ENCODE assay signal across 26 mouse cellular contexts in the genomic region with DNA sequence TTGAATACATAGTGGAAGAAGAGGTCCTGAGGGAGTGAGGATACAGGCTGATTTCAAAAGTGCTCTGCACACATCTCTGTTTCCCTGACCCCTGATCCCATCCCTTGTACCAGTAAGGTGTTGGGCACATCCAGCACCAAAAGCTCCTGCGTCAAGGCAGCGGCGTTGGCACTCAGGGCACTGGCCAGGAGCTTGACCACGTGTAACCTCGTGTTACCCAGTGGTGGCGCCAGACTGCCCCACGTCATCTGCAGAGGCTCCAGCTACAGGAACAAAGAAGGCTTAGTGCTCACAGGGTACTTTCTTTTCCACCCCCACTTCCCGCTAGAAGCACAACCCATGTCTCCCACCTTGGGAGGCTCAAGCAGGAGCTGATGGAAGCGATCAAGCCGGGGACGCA. TPM values are rescaled to one million over a fixed set of nuclear protein-coding genes. Genes with fewer than 3 reads are reported as not detected.
A peak's percentile ranks its signal among the peaks of the same experiment; 100 is the strongest.
DNase-seq lines count a peak whose midpoint lies in the region; ATAC-seq and TF ChIP-seq lines count a peak whose summit lies in the region.
"Had no signal": no experiment of that assay in that cellular context is flagged by ENCODE, and none has a peak within 500 bp of the region (broad histone marks: within the 10 kb centered on the region; RNA-seq: fewer than 3 reads in every experiment).

No protein-coding gene starts in this region.

- H3K9ac ChIP-seq in intestine, postnatal 0 days (ENCODE audit: low read depth, low read length), result no peak overlapping the region
- no peak overlapping the region for H3K9ac ChIP-seq in intestine, embryonic 16.5 days (ENCODE audit: low read depth, low read length)
- H3K9ac ChIP-seq in stomach, postnatal 0 days (ENCODE audit: low read length), result no peak overlapping the region
- H3K9ac ChIP-seq: embryonic facial prominence, embryonic 12.5 days; forebrain, postnatal 0 days; heart, embryonic 12.5 days; hindbrain, embryonic 13.5 days; intestine, embryonic 15.5 days; liver, embryonic 13.5 days; neural tube, embryonic 15.5 days; stomach, embryonic 15.5 days had no signal

- H3K9me3 ChIP-seq in intestine, postnatal 0 days (ENCODE audit: control insufficient read depth), result no peaks in the 10 kb centered on the region
- H3K9me3 ChIP-seq in intestine, embryonic 16.5 days (ENCODE audit: control insufficient read depth, low read length), result no peaks in the 10 kb centered on the region
- H3K9me3 ChIP-seq in stomach, postnatal 0 days (ENCODE audit: control insufficient read depth, low read length), result no peaks in the 10 kb centered on the region
- H3K9me3 ChIP-seq: embryonic facial prominence, embryonic 12.5 days; heart, embryonic 12.5 days; hindbrain, embryonic 13.5 days; intestine, embryonic 15.5 days; liver, embryonic 13.5 days; neural tube, embryonic 15.5 days; stomach, embryonic 15.5 days had no signal

- 89% methylated on average over 11 of the region's 11 CpGs for WGBS in intestine, postnatal 0 days
- WGBS in intestine, embryonic 16.5 days, result 81% methylated on average over 11 of the region's 11 CpGs
- WGBS in stomach, postnatal 0 days, result 78% methylated on average over 11 of the region's 11 CpGs

- peak in 1 of 2 experiments; percentile 32 for DNase-seq in left cerebral cortex, adult 2 months (ENCODE audit: extremely low spot score in 1 of 2, low spot score in 2 of 2)
- DNase-seq in left cerebral cortex, adult 9 months (ENCODE audit: low spot score in 2 of 2), result no peak
- DNase-seq in thymus, postnatal 4 days, result peak; percentile 20
- no peak for DNase-seq in thymus, postnatal 0 days (ENCODE audit: low spot score)
- no peak for DNase-seq in stomach, postnatal 0 days (ENCODE audit: low spot score)
- DNase-seq in thymus, adult 18-20 months, result no peak
- DNase-seq: adrenal gland, adult 2 months; B cell, adult 2 months; cerebellum, adult 9-11 months; forebrain, postnatal 0 days; gastrocnemius, adult 2 months; heart, postnatal 14 days; kidney, postnatal 14 days; left cerebral cortex, postnatal 4 days; liver, embryonic 13.5 days; thymus, postnatal 25 days had no signal

- peaks cover 80% of the 10 kb centered on the region for H3K36me3 ChIP-seq in intestine, postnatal 0 days (ENCODE audit: control insufficient read depth, insufficient read depth)
- peaks cover 36% of the 10 kb centered on the region for H3K36me3 ChIP-seq in intestine, embryonic 16.5 days (ENCODE audit: control insufficient read depth, insufficient read depth, low read length)
- peaks cover 32% of the 10 kb centered on the region for H3K36me3 ChIP-seq in stomach, postnatal 0 days (ENCODE audit: control insufficient read depth, insufficient read depth, low read length)

- H3K27ac ChIP-seq in intestine, postnatal 0 days (ENCODE audit: low read depth, low read length), result no peak overlapping the region
- no peak overlapping the region for H3K27ac ChIP-seq in intestine, embryonic 16.5 days (ENCODE audit: low read length)
- peak overlapping the region; percentile 29; the same call in 1 of the 2 replicates for H3K27ac ChIP-seq in left cerebral cortex, adult 2 months
- H3K27ac ChIP-seq in stomach, postnatal 0 days (replicated peaks), result no peak overlapping the region
- H3K27ac ChIP-seq: embryonic facial prominence, embryonic 12.5 days; gastrocnemius, adult 2 months; hindbrain, embryonic 13.5 days; intestine, embryonic 15.5 days; liver, embryonic 13.5 days; neural tube, embryonic 15.5 days; stomach, embryonic 15.5 days had no signal

- peak; percentile 40 for TF ChIP-seq CTCF in intestine, postnatal 0 days (IDR thresholded peaks at IDR 0.05; ENCODE audit: low read depth)
- no peak; the same call in 1 of the 2 replicates for TF ChIP-seq CTCF in left cerebral cortex, adult 2 months (IDR thresholded peaks at IDR 0.05)
- peak; percentile 18; the same call in 1 of the 2 replicates for TF ChIP-seq CTCF in stomach, postnatal 0 days (IDR thresholded peaks at IDR 0.05; ENCODE audit: low read depth)

- no peak for ATAC-seq in intestine, postnatal 0 days
- ATAC-seq in intestine, embryonic 16.5 days, result no peak
- ATAC-seq in stomach, postnatal 0 days (ENCODE audit: low FRiP score, low TSS enrichment), result 0 out of 2 replicates have a peak, but pooled peaks have one; percentile 10
- ATAC-seq: forebrain, postnatal 0 days; intestine, embryonic 15.5 days; midbrain, embryonic 16.5 days had no signal

- no peak overlapping the region for H3K4me2 ChIP-seq in intestine, postnatal 0 days (replicated peaks; ENCODE audit: low read depth)
- no peak overlapping the region for H3K4me2 ChIP-seq in intestine, embryonic 16.5 days (ENCODE audit: low read depth, low read length)
- no peak overlapping the region for H3K4me2 ChIP-seq in stomach, postnatal 0 days (replicated peaks; ENCODE audit: low read depth)
- H3K4me2 ChIP-seq: embryonic facial prominence, embryonic 12.5 days; heart, embryonic 12.5 days; hindbrain, embryonic 13.5 days; intestine, embryonic 15.5 days; liver, embryonic 13.5 days; neural tube, embryonic 15.5 days; stomach, embryonic 15.5 days had no signal

- no peak for TF ChIP-seq EP300 in stomach, postnatal 0 days (optimal IDR thresholded peaks at IDR 0.05)

- H3K27me3 ChIP-seq in intestine, postnatal 0 days (replicated peaks; ENCODE audit: control insufficient read depth, insufficient read depth, low read length), result no peaks in the 10 kb centered on the region
- H3K27me3 ChIP-seq in intestine, embryonic 16.5 days (replicated peaks; ENCODE audit: control insufficient read depth, insufficient read depth, low read length), result no peaks in the 10 kb centered on the region
- H3K27me3 ChIP-seq in stomach, postnatal 0 days (ENCODE audit: control insufficient read depth, insufficient read depth, low read length), result no peaks in the 10 kb centered on the region
- H3K27me3 ChIP-seq: embryonic facial prominence, embryonic 12.5 days; heart, embryonic 12.5 days; hindbrain, embryonic 13.5 days; intestine, embryonic 15.5 days; liver, embryonic 13.5 days; neural tube, embryonic 15.5 days; stomach, embryonic 15.5 days had no signal

- intact Hi-C loops in left cerebral cortex, adult 2 months (cut with DNase I), result no loop called here

- H3K4me3 ChIP-seq in intestine, postnatal 0 days (ENCODE audit: low read depth, low read length), result no peak overlapping the region
- H3K4me3 ChIP-seq in intestine, embryonic 16.5 days (ENCODE audit: low read length), result no peak overlapping the region
- no peak overlapping the region for H3K4me3 ChIP-seq in left cerebral cortex, adult 2 months
- H3K4me3 ChIP-seq in stomach, postnatal 0 days (ENCODE audit: low read depth, low read length), result no peak overlapping the region
- H3K4me3 ChIP-seq: embryonic facial prominence, embryonic 12.5 days; gastrocnemius, adult 2 months; heart, embryonic 12.5 days; hindbrain, embryonic 13.5 days; intestine, embryonic 15.5 days; liver, embryonic 13.5 days; neural tube, embryonic 15.5 days; stomach, embryonic 15.5 days had no signal

- no peaks in the 10 kb centered on the region for H3K4me1 ChIP-seq in intestine, postnatal 0 days (replicated peaks; ENCODE audit: control insufficient read depth, insufficient read depth, low read length)
- H3K4me1 ChIP-seq in intestine, embryonic 16.5 days (ENCODE audit: control insufficient read depth, insufficient read depth, low read length), result no peaks in the 10 kb centered on the region
- no peaks in the 10 kb centered on the region for H3K4me1 ChIP-seq in stomach, postnatal 0 days (replicated peaks; ENCODE audit: control insufficient read depth, insufficient read depth)
- H3K4me1 ChIP-seq: embryonic facial prominence, embryonic 12.5 days; heart, embryonic 12.5 days; hindbrain, embryonic 13.5 days; intestine, embryonic 15.5 days; neural tube, embryonic 15.5 days; stomach, embryonic 15.5 days had no signal

RNA-seq across cellular contexts. Expression of a gene that starts 9.9 kb away (rescaled TPM):
- 25.1 and 31.4 TPM in 2 replicates for polyA plus RNA-seq in intestine, postnatal 0 days (2015; fragmentation: Nextera tagmentation; extraction: Ambion mirVana)
- 16.3 and 23.2 TPM in 2 replicates for polyA plus RNA-seq in intestine, embryonic 16.5 days (2015; fragmentation: Nextera tagmentation; extraction: Ambion mirVana)
- 10 to 100 TPM; 15.4 to 20.8 TPM for total RNA-seq in left cerebral cortex, adult 2 months (2021)
- polyA plus RNA-seq in thymus, postnatal 0 days (2015; fragmentation: Nextera tagmentation; extraction: Ambion mirVana), result 1.7 and 2.1 TPM in 2 replicates
- polyA plus RNA-seq in stomach, postnatal 0 days (2015; fragmentation: Nextera tagmentation; extraction: Ambion mirVana), result 0.22 and 0.23 TPM in 2 replicates

RNA-seq across cellular contexts. Expression of a gene that starts 17.7 kb away (rescaled TPM):
- polyA plus RNA-seq in intestine, postnatal 0 days (2015; fragmentation: Nextera tagmentation; extraction: Ambion mirVana), result 4.7 and 5.8 TPM in 2 replicates
- 2.6 and 2.9 TPM in 2 replicates for polyA plus RNA-seq in intestine, embryonic 16.5 days (2015; fragmentation: Nextera tagmentation; extraction: Ambion mirVana)
- total RNA-seq in left cerebral cortex, adult 2 months (2021), result 100 to 1,000 TPM; 144 to 151 TPM
- 19.8 and 23.8 TPM in 2 replicates for polyA plus RNA-seq in thymus, postnatal 0 days (2015; fragmentation: Nextera tagmentation; extraction: Ambion mirVana)
- 3.9 and 6.2 TPM in 2 replicates for polyA plus RNA-seq in stomach, postnatal 0 days (2015; fragmentation: Nextera tagmentation; extraction: Ambion mirVana)

RNA-seq across cellular contexts. Expression of a gene that starts 37.3 kb away (rescaled TPM):
- polyA plus RNA-seq in intestine, postnatal 0 days (2015; fragmentation: Nextera tagmentation; extraction: Ambion mirVana), result 16.7 and 17.1 TPM in 2 replicates
- polyA plus RNA-seq in intestine, embryonic 16.5 days (2015; fragmentation: Nextera tagmentation; extraction: Ambion mirVana), result 3.0 and 4.7 TPM in 2 replicates
- total RNA-seq in left cerebral cortex, adult 2 months (2021), result under 1 TPM; 0.35 to 0.43 TPM
- polyA plus RNA-seq in thymus, postnatal 0 days (2015; fragmentation: Nextera tagmentation; extraction: Ambion mirVana), result not detected in 2 replicates
- 1.9 TPM in 2 replicates for polyA plus RNA-seq in stomach, postnatal 0 days (2015; fragmentation: Nextera tagmentation; extraction: Ambion mirVana)
- total RNA-seq: adrenal gland, adult 2 months; gastrocnemius, adult 2 months; granulocyte monocyte progenitor cell, adult 5-6 weeks; heart, postnatal 14 days had no signal
- polyA plus RNA-seq: adrenal gland, adult 2 months; embryonic facial prominence, embryonic 12.5 days; heart, embryonic 12.5 days; liver, embryonic 13.5 days had no signal

RNA-seq across cellular contexts. Expression of a gene that starts 43.7 kb away (rescaled TPM):
- 43.3 and 45.6 TPM in 2 replicates for polyA plus RNA-seq in intestine, postnatal 0 days (2015; fragmentation: Nextera tagmentation; extraction: Ambion mirVana)
- 84.9 and 95.4 TPM in 2 replicates for polyA plus RNA-seq in intestine, embryonic 16.5 days (2015; fragmentation: Nextera tagmentation; extraction: Ambion mirVana)
- 100 to 1,000 TPM in 1 of 2 experiments, 10 to 100 TPM in 1; 99.9 to 102 TPM for total RNA-seq in left cerebral cortex, adult 2 months (2021)
- polyA plus RNA-seq in thymus, postnatal 0 days (2015; fragmentation: Nextera tagmentation; extraction: Ambion mirVana), result 74.9 and 91.0 TPM in 2 replicates
- polyA plus RNA-seq in stomach, postnatal 0 days (2015; fragmentation: Nextera tagmentation; extraction: Ambion mirVana), result 59.1 and 60.7 TPM in 2 replicates

RNA-seq across cellular contexts. Expression of a gene that starts 49.2 kb away (rescaled TPM):
- polyA plus RNA-seq in intestine, postnatal 0 days (2015; fragmentation: Nextera tagmentation; extraction: Ambion mirVana), result 0.89 and 0.98 TPM in 2 replicates
- 0.86 and 1.4 TPM in 2 replicates for polyA plus RNA-seq in intestine, embryonic 16.5 days (2015; fragmentation: Nextera tagmentation; extraction: Ambion mirVana)
- 100 to 1,000 TPM; 425 to 440 TPM for total RNA-seq in left cerebral cortex, adult 2 months (2021)
- polyA plus RNA-seq in thymus, postnatal 0 days (2015; fragmentation: Nextera tagmentation; extraction: Ambion mirVana), result 0.06 and 0.20 TPM in 2 replicates
- 0.36 and 0.42 TPM in 2 replicates for polyA plus RNA-seq in stomach, postnatal 0 days (2015; fragmentation: Nextera tagmentation; extraction: Ambion mirVana)
- total RNA-seq: granulocyte monocyte progenitor cell, adult 5-6 weeks had no signal
